Mouse (Mus musculus) megakaryocyte, embryonic 14.5 days (primary cell): ENCODE data around the gene Haus5.

Source experiments
- FLI1 ChIP-seq: IDR thresholded peaks from 2 replicates; pipeline ENCODE4 v1.6.1; 2012; ENCODE audit warnings: low read length, inconsistent platforms, mixed read lengths
- GATA1 ChIP-seq: IDR thresholded peaks from 3 replicates; pipeline ENCODE4 v1.6.1; 2012; ENCODE audit warnings: mixed read lengths, low read length, inconsistent platforms, borderline replicate concordance

DNA sequence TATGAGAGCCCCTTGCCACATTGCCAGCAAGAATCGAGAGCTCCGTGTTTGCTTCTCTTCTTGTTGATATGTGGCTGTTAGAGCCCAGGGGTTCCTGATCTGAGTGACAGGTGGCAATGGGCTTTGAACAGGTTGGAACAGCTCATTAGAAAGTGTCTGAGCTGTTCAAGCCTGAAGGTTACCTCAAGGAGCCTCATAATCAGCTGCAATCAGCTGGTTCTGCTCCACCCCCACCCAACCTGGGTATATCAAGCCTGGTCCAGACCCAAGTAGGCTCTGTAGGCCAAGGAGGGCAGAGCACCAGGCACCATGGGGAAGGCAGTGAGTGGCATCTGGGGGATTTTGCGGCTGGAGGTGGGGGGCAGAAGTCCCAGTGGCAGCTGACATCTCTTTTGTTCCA is 47.1 kb upstream of the Haus5 start, which contains the start of gene Atp4a:
- TF ChIP-seq GATA1 (no peak), FLI1 (no peak)
